Mouse (Mus musculus) left cerebral cortex, adult 2 months (tissue): Measurements from ENCODE around the gene 4930523C07Rik. TPM values are rescaled to one million over a fixed set of nuclear protein-coding genes. Genes with fewer than 3 reads are reported as not detected.

Source experiments
- DNase-seq, 2 experiments: peaks; one replicate each; pipeline ENCODE4 v3.0.0; 2021 to 2022; ENCODE audit warnings: low spot score in 2 of 2, mixed read lengths in 1 of 2; ENCODE audit errors: extremely low spot score in 1 of 2
- H3K27ac ChIP-seq: fragments of 200-600 bp; 2 replicates; pipeline ENCODE4 v1.8.1; 2022
- H3K4me3 ChIP-seq: fragments of 200-600 bp; 2 replicates; pipeline ENCODE4 v1.8.1; 2022
- CTCF ChIP-seq: fragments of 200-600 bp; IDR thresholded peaks from 2 replicates; pipeline ENCODE4 v1.8.1; 2022; ENCODE audit warnings: antibody characterized with exemption, mild to moderate bottlenecking, moderate library complexity
- intact Hi-C: fragments of 180-260 bp; cut with DNase I; formaldehyde crosslinking; loops from one replicate; pipeline ENCODE4 v1.15.1; 2025
- total RNA-seq, 2 experiments: library from RNA; stranded (reverse); gene quantifications; 2 replicates each; pipeline ENCODE4 v1.2.3; 2021

The 4930523C07Rik gene
- total RNA-seq, 2 experiments from 2014 or later, result 1.1 to 2.8 TPM

DNA sequence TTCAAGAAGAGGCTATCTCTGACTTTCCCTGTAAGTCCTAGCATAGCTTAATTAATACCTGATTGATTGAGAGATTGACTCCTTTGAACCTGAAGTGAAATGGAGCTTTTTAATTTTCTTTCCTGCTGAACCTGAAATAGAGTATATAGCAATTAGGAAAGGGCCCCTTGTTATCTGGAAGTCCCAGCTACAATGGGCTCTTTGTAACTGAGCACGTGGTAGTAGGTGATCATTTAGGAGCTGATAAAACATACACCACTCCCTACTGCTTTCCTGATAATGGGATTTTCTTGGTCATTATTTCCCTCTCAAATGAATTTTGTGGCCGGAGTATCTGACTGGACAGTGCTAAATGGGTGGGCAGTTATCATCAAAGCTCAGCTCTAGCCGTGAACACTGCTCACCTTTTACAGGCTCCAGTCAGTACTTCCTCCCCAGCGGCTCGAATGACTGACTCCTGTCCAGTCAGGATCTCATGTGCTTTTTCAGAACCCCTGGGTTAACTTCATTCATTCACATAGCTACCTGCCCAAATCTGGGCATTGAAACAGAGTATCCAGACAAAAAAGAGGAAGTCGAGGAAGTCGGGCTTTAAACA is 20.5 kb downstream of the 4930523C07Rik start:
- no peak for DNase-seq
- Histone ChIP-seq H3K27ac (no peak overlapping the region), H3K4me3 (no peak overlapping the region)
- intact Hi-C loops, result loop anchor here (5.0 kb wide), 1 partner anchor 152 kb away; no protein-coding TSS in a partner anchor
- TF ChIP-seq CTCF, result no peak

DNA sequence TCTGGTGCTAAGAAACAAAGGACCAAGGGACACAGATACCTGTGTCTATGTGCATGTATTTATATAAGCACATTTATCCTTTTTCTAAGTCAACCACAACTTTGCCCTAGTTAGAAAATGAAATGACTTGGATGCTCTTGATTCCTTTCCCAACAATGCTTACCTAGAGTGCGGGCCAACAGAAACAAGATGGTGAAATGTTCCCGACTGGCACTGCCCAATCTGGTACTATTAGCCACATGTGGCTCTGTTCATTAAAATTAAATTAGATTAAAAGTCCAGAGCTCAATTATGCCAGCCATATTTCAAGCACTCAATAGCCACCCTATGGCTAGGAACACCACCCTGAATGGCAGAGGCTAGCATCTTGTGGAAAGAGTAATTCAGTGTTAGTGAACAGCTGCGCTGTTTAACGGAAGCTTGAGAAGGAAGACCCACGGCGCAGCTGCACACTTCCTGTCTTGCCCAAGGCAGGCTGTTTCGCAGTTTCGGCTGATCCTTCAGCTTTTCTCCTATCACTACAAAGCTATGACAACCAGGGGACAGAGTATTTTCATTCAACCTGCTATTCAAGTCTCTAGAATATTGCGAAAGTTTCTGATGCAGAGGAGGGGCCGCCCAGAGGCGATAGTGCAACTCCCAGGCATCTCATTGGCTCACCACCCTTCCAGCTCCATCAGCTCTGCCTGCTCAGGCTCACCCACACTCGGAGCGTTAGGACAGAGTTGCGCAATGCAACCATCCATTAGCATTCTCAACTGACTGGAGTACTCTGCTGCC is 34.9 kb downstream of the 4930523C07Rik start:
- no peak for TF ChIP-seq CTCF
- no peak overlapping the region for H3K27ac ChIP-seq
- H3K4me3 ChIP-seq, result no peak overlapping the region
- DNase-seq, result no peak
- intact Hi-C loops, result no loop called here

DNA sequence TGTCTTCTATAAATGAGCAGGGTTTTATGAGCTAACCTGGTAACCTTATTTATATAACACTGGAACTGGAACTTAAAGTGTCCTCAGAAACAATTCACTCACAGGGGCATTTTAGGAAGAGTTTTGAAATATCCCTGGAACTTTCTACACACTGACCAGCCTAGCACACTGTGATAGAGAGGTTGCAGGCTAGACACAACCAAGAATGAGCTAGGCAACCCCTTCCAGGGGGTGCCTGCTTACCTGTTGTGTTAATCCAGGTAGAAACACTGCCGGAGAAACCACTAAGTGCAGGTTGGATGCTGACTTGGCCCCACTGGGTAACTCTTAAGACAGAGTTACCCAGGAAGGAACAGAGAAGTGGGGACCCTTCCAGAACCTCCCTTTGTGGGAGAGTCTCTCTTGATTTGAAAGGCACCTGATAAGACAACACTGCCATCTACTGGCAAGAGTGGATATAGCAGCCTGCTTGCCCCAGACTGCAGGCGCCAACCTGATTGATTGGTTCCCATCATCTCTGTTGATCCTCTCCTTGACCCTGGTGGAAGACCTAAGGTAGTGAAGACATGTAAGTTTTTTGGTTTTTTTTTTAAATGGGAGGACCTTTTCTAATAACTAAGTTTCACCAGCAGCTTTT is 36.7 kb downstream of the 4930523C07Rik start:
- peak; percentile 76 to 87 for DNase-seq
- no peak; the same call in none of the 2 replicates for TF ChIP-seq CTCF
- H3K4me3 ChIP-seq, result no peak overlapping the region
- H3K27ac ChIP-seq, result no peak overlapping the region
- intact Hi-C loops, result loop anchor here (1.0 to 5.0 kb wide), 4 partner anchors 170 to 790 kb away; partner anchors contain the start of gene Tnr

DNA sequence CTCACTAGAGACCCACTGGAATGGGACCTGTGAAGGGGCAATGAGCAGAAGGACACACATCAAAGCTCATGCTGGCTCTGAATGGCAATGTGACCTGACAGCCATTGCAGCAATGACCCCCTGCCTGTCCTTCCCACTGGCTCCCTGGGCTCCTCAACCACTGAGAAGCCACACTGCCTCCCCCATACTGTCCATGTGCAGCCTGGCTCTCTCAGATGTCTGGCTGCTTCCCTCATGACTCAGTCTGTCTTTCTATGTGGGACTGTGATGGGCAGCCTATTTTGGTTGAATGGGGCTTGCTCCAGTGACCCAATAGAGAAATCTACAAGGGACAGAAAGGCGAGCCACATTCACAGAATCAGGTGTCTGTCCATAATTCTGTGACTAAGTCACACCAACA is 38.5 kb downstream of the 4930523C07Rik start:
- no peak overlapping the region for H3K4me3 ChIP-seq
- no peak for DNase-seq
- intact Hi-C loops, result loop anchor here (5.0 kb wide), 1 partner anchor 560 kb away; the partner anchor contains the start of gene Tnr
- no peak for TF ChIP-seq CTCF
- no peak overlapping the region for H3K27ac ChIP-seq

DNA sequence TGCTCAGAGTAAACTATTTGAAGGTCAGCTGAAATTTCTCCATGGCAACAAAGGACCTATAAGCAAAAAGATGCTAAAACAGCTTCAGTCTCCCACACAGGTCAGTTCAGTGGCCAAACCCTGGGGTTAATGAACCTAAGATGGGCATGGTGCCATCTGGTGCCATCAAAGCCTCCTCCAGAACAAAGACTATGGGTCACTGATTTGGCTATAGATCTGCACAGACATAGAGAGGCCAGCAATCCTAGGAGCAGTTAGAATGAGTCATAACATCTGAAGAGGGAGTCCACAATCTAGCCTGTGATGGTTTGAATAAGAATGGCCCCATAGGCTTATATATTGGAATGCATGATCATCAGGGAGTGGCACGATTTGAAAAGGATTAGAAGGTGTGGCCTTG is 40.1 kb downstream of the 4930523C07Rik start:
- no peak for TF ChIP-seq CTCF
- no peak for DNase-seq
- intact Hi-C loops, result loop anchor here (5.0 kb wide), 1 partner anchor 562 kb away; the partner anchor contains the start of gene Tnr
- Histone ChIP-seq H3K4me3 (no peak overlapping the region), H3K27ac (no peak overlapping the region)

DNA sequence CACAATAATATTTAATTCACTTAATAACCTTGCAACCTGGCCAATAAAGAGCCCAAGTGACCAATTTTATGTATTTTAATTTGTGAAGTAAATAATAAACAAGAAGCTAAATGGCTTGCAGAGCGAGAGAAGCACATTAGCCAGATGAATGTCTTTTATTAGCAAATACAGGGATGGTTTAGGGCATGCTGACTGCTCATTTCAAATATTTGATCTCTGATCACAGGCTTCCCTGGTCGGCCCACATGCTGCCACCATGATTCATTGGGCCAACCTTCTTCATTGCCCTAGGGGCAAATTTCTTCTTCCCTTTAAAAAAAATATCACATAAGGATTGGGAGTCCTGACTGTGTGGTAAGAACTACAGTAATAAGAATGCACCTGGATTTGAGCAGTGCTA is 42.5 kb downstream of the 4930523C07Rik start:
- DNase-seq, result no peak
- intact Hi-C loops, result no loop called here
- H3K4me3 ChIP-seq, result no peak overlapping the region
- TF ChIP-seq CTCF, result no peak
- no peak overlapping the region for H3K27ac ChIP-seq

DNA sequence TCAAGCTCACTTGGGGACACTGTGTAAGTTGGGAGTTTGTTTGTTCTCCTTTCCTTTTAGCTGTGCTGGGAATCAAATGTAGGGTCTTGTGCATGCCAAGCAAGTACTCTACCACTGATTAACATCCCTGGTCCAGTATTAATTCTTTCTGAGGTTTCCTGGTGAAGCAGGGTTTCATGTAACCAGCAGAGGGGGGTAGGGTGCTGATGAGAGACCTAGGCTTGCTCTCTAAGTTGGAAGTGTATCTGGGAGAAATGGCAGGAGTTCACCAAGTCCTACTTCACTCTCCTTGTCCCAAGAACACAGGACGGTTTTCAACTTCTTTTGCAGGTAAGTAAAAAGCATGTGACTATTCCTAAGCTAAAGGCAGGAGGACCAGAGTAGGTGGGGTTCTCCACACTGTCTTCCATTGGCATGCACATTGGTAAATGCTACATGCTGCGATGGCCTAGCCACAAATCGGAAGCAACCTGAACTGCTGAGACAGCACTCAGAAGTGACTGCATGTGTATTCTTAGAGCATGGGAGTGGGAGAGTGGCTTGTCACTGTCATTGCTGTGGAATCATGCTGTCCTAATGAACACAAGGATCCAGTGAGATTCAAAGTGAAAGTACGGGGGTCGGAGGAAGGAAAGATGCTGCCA is 55.6 kb downstream of the 4930523C07Rik start:
- DNase-seq, result no peak
- peak; percentile 37 for TF ChIP-seq CTCF
- intact Hi-C loops, result loop anchor here (1.0 kb wide), 1 partner anchor 85 kb away; no protein-coding TSS in a partner anchor
- Histone ChIP-seq H3K4me3 (no peak overlapping the region), H3K27ac (no peak overlapping the region)

DNA sequence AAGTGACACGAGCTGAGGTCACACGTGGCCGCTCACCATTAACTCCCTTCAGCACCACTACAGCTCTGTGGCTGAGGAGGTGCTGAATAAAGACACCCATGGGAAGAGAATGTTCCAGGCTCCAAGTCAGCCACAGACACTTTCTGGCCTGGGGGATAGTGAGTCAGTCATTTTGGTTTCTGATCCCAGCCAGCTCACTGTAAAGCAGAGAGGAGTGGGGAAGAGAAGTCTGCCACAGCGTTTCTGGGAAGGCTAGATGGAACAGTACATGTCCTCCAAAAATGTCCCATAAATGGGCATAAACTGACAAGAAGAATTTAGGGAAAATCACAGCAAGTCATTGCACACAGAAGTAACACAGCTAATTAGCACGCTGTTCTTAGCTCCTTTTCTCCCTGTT is 56.8 kb downstream of the 4930523C07Rik start:
- DNase-seq, result no peak
- Histone ChIP-seq H3K4me3 (no peak overlapping the region), H3K27ac (peak overlapping the region; percentile 12; the same call in 1 of the 2 replicates)
- no peak for TF ChIP-seq CTCF
- intact Hi-C loops, result no loop called here

DNA sequence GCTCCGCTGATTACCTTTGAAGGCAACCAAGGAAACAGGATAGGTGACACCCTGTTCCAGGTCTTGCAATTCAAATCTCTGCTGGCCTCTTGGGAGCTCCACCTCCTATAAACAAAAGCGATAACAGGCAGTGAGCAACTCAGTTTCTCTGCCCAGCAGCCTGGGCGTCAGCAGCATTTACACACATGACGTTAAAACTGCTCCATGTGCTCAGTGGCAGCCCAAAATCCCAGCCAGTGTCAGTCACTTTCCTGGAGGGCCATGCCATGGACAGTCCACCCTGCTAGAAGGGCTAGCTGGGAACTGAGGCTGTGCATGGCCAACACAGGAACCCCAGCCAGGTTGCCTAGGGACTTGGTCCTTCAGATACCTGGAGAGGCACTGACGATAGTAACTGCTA is 61.2 kb downstream of the 4930523C07Rik start:
- Histone ChIP-seq H3K27ac (no peak overlapping the region), H3K4me3 (no peak overlapping the region)
- intact Hi-C loops, result no loop called here
- no peak for TF ChIP-seq CTCF
- no peak for DNase-seq

DNA sequence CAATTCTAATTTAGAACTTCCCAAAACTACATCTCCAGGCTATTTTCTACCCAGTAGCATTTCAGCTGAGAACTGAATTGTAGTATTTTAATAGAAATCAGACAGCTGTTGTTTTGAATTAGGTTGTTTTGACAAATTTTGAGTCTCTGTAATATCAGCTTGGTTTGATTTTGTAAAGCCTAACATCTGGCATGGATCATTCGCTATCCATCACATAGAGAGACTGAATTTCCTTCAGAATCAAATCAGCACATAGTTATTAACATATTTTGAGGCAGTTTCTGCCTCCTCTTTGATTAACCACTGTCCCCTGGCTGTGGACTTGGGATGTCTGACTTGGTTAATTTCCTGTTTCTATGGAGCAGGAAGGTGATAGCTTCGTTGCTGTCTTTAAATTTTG is 64.4 kb downstream of the 4930523C07Rik start:
- Histone ChIP-seq H3K4me3 (no peak overlapping the region), H3K27ac (no peak overlapping the region)
- no peak for TF ChIP-seq CTCF
- intact Hi-C loops, result no loop called here
- DNase-seq, result no peak

DNA sequence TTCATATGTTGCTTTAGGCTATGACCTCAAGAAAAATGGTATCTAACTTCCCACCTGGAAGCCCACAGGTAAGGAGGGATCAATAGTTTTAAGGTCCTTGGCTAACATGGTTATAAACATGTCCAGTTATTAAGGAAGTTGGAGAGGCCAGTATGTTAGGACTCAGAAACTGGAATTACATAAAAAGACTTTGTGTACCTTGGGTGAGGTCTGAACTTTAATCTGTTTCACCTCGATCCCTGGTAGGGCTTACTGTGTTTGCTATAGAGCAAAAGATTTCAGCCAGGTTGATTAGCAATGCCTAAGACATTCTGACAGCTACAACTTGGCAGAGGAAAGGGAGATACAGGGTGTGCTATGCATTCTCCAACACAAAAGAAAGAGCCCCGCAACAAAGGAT is 79.8 kb downstream of the 4930523C07Rik start:
- H3K4me3 ChIP-seq, result no peak overlapping the region
- intact Hi-C loops, result no loop called here
- DNase-seq, result no peak
- H3K27ac ChIP-seq, result no peak overlapping the region
- no peak for TF ChIP-seq CTCF

Other genes starting within 250 kb of the 4930523C07Rik start
- under 1 TPM; 0.37 to 0.48 TPM for gene Tnn, start 109.2 kb downstream of the 4930523C07Rik start, total RNA-seq
- 10 to 100 TPM; 62.4 to 78.7 TPM for gene Mrps14, start 150.8 kb downstream of the 4930523C07Rik start, total RNA-seq
- 10 to 100 TPM; 85.3 to 87.5 TPM for gene Cacybp, start 168.5 kb downstream of the 4930523C07Rik start, total RNA-seq